Mouse (Mus musculus): ENCODE data around the gene Zfp292. TPM values are rescaled to one million over a fixed set of nuclear protein-coding genes. Genes with fewer than 3 reads are reported as not detected.
A peak's percentile ranks its signal among the peaks of the same experiment; 100 is the strongest.

The Zfp292 gene
- total RNA-seq, 2 experiments from 2014 or later, result 6.2 to 7.4 TPM

DNA sequence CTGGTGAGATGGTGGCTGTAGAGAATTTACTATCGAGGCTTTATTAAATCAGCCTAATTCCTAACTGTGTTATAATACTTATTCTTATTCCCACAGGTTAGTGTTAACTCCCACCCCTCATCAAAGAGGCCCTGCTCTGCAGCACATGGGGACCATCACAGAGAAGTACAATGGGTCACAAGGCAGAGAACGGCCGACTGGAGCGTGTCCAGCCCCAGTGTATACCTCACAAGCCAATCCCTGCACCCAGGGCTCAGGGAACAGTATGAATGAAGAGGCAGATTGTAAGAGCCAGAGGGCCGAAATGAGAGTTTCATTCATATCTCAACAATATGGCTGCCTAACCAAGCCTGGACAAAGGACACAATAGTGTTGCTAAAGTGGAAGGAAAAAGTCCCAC is 86.5 kb downstream of the Zfp292 start:
- no peak for DNase-seq

DNA sequence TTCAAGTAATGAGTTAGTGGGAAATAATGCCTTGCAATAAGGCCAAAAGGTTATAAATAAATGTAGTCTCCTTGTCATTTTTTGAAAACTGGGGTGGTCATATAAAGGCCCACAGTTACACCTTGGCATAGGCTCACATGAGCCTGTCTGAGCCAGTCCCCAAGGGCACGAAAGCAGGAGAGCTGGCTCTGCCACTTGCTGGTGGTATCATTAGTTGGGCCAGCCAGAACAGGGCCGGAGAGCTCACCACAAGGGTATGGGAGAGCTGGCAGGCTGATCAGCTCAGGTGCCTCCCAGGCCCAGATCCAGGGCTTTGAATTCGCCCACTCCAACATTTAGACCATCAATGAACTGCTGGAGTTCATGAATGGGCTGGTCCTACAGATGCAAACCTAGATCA is 96.3 kb downstream of the Zfp292 start:
- no peak for DNase-seq

DNA sequence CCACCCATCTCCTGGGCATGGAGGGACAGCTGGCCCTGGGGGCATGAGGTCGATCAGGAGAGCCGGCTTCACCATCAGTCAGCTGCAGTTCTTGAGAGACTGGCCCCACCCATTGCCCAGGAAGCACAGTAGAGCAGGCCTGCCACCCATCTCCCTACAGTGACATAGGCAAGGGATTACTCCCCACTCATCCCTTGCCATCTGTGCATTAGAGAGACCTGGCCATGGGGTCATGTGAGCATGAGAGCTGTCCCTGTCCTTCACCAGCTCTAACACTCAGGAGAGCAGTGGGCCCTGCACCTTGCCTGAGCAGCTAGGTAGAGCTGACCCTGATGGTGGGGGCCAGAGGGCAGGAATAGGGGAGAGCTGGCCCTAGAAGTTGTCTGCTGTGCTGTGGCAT is 97.1 kb downstream of the Zfp292 start:
- DNase-seq, result no peak

DNA sequence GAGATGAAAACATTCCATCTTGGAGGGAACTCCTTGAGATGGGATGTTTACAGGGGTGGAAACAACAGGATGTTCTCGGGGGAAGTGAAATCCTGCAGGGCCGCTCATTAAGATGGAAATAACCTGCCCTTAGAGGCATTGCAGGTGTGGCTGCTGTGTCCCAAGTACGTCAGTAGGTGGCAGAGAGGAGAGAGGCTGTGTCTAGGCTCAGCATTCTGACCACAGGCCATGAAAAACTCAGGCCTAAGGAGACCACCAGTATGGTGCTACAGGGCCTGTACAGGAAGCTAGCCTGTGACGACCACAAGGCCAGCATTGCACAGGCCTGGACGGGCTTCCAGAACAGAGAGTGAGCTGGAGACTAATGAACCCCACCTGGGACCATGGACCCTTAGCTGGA is 97.9 kb downstream of the Zfp292 start:
- no peak for DNase-seq

DNA sequence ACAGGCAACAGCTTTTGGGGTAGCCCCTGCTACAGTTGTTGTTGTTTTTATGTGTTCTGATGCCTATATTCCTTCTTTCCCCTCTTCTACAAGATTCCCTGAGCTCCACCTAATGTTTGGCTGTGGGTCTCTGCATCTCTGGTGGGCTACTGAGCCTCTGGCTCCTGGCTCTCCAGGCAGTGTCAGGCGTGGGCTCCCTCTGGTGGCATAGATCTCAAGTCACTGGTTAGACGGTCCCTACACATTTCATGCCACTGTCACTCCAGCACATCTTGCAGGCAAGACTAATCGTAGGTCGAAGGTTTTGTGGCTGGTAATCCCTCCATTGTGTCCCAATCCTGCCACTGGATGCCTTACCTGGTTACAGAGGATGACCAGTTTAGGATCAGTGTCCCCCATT is 100.0 kb downstream of the Zfp292 start:
- no peak for DNase-seq

DNA sequence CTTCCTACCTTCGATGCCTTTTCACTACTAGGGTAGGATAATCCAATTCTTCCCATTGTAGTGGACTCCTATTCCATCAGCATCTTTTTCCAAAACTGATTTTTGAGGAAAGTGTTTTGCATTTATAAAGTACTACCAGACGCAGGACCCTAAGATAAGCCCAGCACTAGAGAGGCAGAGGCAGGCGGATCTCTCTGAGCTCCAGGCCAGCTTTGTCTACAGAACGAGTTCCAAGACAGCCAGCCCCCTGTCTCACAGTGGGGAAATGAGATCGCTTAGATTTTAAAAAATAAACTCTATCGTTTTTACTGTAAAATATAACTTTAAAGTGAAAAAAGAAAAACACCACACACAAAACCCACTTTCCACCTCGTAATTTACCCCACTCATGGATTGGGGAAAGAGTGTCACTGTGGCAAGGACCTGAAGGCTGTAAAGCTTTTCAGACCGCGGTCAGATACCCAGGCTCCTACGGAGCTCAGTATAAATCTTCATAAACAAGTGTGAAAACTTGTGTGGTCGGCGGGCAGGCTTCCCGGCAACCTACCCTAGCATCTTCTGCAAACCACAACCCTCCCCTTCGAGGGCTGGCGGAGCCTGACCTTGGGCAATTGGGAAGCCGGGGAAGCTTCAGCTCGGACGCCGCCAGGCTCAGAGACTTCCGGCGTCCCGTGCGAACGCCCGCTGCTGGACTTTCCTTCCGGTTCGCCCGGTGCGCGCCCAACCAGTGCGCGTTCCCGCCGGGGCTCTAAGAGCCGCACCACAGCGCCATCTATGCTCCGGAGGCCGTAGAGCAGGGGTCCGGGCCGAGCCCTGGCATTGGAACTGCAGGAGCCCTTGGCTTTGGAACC is 104.9 kb downstream of the Zfp292 start, which contains the start of gene Smim8:
TSS of gene Smim8 (minus strand) at position 747 of the 851 bp plus-strand sequence.
- peak; percentile 86 for DNase-seq

DNA sequence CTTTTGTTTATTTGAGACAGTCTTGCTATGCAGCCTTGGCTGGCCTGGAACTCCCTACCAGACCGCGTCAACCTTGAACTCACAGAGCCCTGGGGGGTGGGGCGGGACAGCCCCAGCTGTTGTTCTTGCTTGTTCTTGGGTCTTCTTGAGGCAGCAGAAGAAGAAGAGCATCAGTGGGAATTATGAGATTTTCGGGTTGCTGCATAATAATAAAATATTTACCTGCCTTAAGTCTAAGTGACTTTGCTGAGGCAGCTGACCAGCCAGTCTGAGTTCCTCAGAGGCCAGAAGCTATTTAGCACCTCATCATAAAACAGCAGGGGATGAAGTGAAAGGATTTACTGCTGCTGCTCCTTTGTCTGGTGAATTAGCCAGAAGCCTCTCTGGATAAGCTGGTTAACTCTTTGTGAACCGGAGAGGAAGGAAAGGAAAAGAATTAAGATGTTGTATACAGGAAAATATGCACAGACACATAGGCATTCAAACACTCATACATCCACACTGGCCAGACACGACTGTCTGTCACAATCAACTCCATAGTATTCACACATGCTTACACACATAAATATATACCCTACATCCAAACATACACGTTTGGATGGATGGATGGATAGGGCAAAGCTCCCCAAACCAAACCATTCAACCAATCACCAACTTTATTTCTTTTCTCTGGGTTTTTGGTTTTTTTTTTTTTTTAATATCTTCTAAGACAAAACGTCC is 110.9 kb downstream of the Zfp292 start:
- DNase-seq, result no peak

DNA sequence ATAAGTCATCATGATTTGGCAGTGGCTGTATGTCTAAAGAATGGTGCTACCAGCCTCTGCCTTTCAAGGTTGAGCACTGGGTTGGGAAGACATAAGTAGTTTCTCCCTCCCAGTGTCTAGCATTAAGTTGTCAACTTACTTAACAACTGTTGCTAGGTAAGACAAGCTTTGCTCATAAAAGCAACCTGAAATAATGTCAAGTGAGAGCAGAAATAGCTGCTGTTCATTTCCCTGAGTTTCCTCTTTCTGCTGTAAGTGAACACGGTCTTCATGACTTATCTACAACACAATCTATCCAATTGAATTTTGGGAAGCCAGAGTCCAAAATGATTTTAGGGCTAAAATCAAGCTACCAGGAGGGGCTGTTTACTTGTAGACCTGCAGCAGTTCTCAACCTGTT is 126.6 kb downstream of the Zfp292 start, which contains the start of gene Gm136:
TSS of gene Gm136 (minus strand) at position 101 of the 400 bp plus-strand sequence.
- DNase-seq, result no peak

Other genes with a start within 250 kb of the Zfp292 start
- gene Slc35a1, start 195.5 kb downstream of the Zfp292 start, total RNA-seq (2021), result 10 to 100 TPM; 10.5 to 11.4 TPM
- not detected for gene Cfap206, start 152.8 kb downstream of the Zfp292 start, total RNA-seq (2021)
- gene Gm136, start 126.7 kb downstream of the Zfp292 start, total RNA-seq (2021), result not detected
- gene Smim8, start 104.5 kb downstream of the Zfp292 start, total RNA-seq (2021), result 10 to 100 TPM; 21.1 to 24.4 TPM
- gene Cga, start 10.8 kb upstream of the Zfp292 start, total RNA-seq (2021), result not detected

Measured in gastrocnemius, postnatal 25 days (tissue).